Mouse (Mus musculus) heart, postnatal 0 days (tissue): ENCODE data around the gene Gm49394.

Source experiments
- CTCF ChIP-seq: IDR thresholded peaks from 2 replicates; pipeline ENCODE4 v1.5.1; 2016; ENCODE audit warnings: antibody characterized with exemption, control low read depth, low read depth
- EP300 ChIP-seq: IDR thresholded peaks from 2 replicates; pipeline ENCODE4 v1.6.1; 2016; ENCODE audit warnings: antibody characterized with exemption, low read depth

- TF ChIP-seq CTCF (no peak), EP300 (no peak)
Measured at GRCm38 (mm10) chr7:142636178-142636577, 33.6 kb downstream of the Gm49394 start.
